Mouse (Mus musculus): ENCODE results near the gene Ppp1r14c.

DNA sequence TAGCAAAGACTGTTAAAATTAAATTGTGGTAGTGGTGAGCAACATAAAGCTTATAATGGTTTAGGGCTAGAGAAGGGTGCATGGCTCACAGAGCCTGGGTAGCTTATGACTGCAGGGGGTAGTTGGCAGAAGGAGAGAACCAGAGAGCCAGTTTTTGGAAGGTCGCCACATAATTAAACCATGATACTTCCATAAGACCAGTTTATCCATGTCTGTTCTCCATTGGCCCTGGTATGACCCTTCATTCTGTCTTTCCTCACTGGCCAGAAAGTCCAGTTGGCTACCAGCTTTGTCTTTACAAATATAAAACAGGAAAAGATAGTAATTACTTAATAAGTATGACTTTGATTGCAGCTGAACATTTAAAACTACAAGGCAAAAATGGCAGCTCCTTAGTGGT lies 95.0 kb downstream of the Ppp1r14c start:
- TF ChIP-seq CTCF (IDR thresholded peaks at IDR 0.05; ENCODE audit: extremely low read depth, insufficient read depth, low read length), result no peak
- no peak for TF ChIP-seq POLR2A (IDR thresholded peaks at IDR 0.05; ENCODE audit: extremely low read depth, insufficient read depth, low read length)

All from cortical plate, adult 2 months (tissue).